11 mouse cellular contexts compared by ENCODE assay signal in the genomic region with DNA sequence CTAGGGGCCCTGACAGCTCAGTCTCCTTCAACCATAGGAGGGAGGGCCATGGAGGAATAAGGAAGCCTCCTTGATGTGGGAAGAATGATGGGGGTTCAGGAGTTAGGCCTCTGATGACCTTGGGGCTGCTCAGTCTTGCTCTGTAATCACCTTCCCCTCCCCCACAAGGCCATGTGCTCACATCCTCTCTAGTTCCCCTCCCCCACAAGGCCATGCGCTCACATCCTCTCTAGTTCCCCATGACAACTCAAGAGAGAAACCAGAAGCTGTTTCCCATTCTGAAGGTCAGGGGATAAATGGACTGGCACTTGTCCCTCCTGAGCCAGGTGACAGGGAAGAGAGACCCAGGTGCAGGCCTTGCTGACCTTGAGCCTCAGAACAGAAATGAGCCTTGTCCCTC.
DNase-seq lines count a peak whose midpoint lies in the region; ATAC-seq and TF ChIP-seq lines count a peak whose summit lies in the region.
"Had no signal": no experiment of that assay in that cellular context is flagged by ENCODE, and none has a peak within 500 bp of the region (broad histone marks: within the 10 kb centered on the region; RNA-seq: fewer than 3 reads in every experiment).

No protein-coding gene starts in this region.

- H3K36me3 ChIP-seq in hindbrain, embryonic 10.5 days = peaks cover 82% of the 10 kb centered on the region
- peaks cover 81% of the 10 kb centered on the region for H3K36me3 ChIP-seq in hindbrain, embryonic 13.5 days
- H3K36me3 ChIP-seq in spleen, adult 2 months (ENCODE audit: control insufficient read depth, insufficient read depth, low read length) = no peaks in the 10 kb centered on the region
- peaks cover 85% of the 10 kb centered on the region for H3K36me3 ChIP-seq in forebrain, embryonic 10.5 days (replicated peaks)
- H3K36me3 ChIP-seq: G1E had no signal

- DNase-seq in hindbrain, embryonic 10.5 days (ENCODE audit: low spot score) = no peak
- peak; percentile 5 to 34 for DNase-seq in spleen, adult 2 months (ENCODE audit: low read depth in 1 of 2, low spot score in 2 of 2)
- no peak for DNase-seq in spleen, adult 12 weeks (ENCODE audit: low spot score)
- DNase-seq in left cerebral cortex, adult 18-20 months (ENCODE audit: low spot score in 2 of 2) = no peak
- no peak for DNase-seq in forebrain, embryonic 10.5 days (ENCODE audit: extremely low spot score, low spot score)
- DNase-seq in ovary, adult 18-20 months (ENCODE audit: low spot score) = no peak

- peaks cover 5% of the 10 kb centered on the region; the same call in 1 of the 2 replicates for H3K4me1 ChIP-seq in hindbrain, embryonic 10.5 days (replicated peaks)
- peaks cover 14% of the 10 kb centered on the region; the same call in 1 of the 2 replicates for H3K4me1 ChIP-seq in hindbrain, embryonic 13.5 days (replicated peaks)
- peaks cover 9% of the 10 kb centered on the region; the same call in 1 of the 2 replicates for H3K4me1 ChIP-seq in spleen, adult 2 months (ENCODE audit: control insufficient read depth, insufficient read depth, insufficient read length)
- H3K4me1 ChIP-seq in forebrain, embryonic 10.5 days = no peaks in the 10 kb centered on the region

- no peak for TF ChIP-seq POLR2A in spleen, adult 2 months (IDR thresholded peaks at IDR 0.05; ENCODE audit: low read depth, low read length)

- no peak for ATAC-seq in hindbrain, embryonic 13.5 days (ENCODE audit: low FRiP score)
- peak; percentile 58; the same call in 1 of the 2 replicates for ATAC-seq in megakaryocyte, adult 5-6 weeks (ENCODE audit: poor library complexity, severe bottlenecking)

- H3K9me3 ChIP-seq in hindbrain, embryonic 10.5 days = no peaks in the 10 kb centered on the region
- H3K9me3 ChIP-seq in hindbrain, embryonic 13.5 days = no peaks in the 10 kb centered on the region
- no peaks in the 10 kb centered on the region for H3K9me3 ChIP-seq in forebrain, embryonic 10.5 days
- H3K9me3 ChIP-seq: limb, embryonic 12.5 days had no signal

- WGBS in hindbrain, embryonic 10.5 days = 85% methylated on average over 1 of the region's 1 CpGs
- WGBS in hindbrain, embryonic 13.5 days = 95% methylated on average over 1 of the region's 1 CpGs
- WGBS in spleen, adult 2 months = 23% methylated on average over 1 of the region's 1 CpGs
- 91% methylated on average over 1 of the region's 1 CpGs for WGBS in forebrain, embryonic 10.5 days

- H3K27me3 ChIP-seq in hindbrain, embryonic 10.5 days (ENCODE audit: insufficient read depth, poor library complexity, severe bottlenecking) = no peaks in the 10 kb centered on the region
- no peaks in the 10 kb centered on the region for H3K27me3 ChIP-seq in hindbrain, embryonic 13.5 days
- H3K27me3 ChIP-seq in spleen, adult 2 months (ENCODE audit: control insufficient read depth, insufficient read depth, low read length) = no peaks in the 10 kb centered on the region
- H3K27me3 ChIP-seq in forebrain, embryonic 10.5 days (ENCODE audit: poor library complexity, severe bottlenecking) = no peaks in the 10 kb centered on the region
- H3K27me3 ChIP-seq: limb, embryonic 12.5 days had no signal

- peak overlapping the region; percentile 35; the same call in 1 of the 2 replicates for H3K27ac ChIP-seq in hindbrain, embryonic 10.5 days
- no peak overlapping the region for H3K27ac ChIP-seq in hindbrain, embryonic 13.5 days
- H3K27ac ChIP-seq in spleen, adult 2 months (ENCODE audit: insufficient read depth, low read length) = no peak overlapping the region
- no peak overlapping the region for H3K27ac ChIP-seq in forebrain, embryonic 10.5 days
- H3K27ac ChIP-seq: kidney, postnatal 0 days; limb, embryonic 12.5 days had no signal

- no peak overlapping the region for H3K4me3 ChIP-seq in hindbrain, embryonic 10.5 days
- H3K4me3 ChIP-seq in hindbrain, embryonic 13.5 days = no peak overlapping the region
- no peak overlapping the region for H3K4me3 ChIP-seq in spleen, adult 2 months (ENCODE audit: extremely low read depth, insufficient read depth, insufficient read length)
- H3K4me3 ChIP-seq in forebrain, embryonic 10.5 days = no peak overlapping the region
- H3K4me3 ChIP-seq: limb, embryonic 12.5 days had no signal

- no peak overlapping the region for H3K9ac ChIP-seq in hindbrain, embryonic 13.5 days
- H3K9ac ChIP-seq: limb, embryonic 12.5 days had no signal

- no peak for TF ChIP-seq CTCF in spleen, adult 2 months (IDR thresholded peaks at IDR 0.05; ENCODE audit: extremely low read depth, insufficient read depth, insufficient read length, insufficient replicate concordance)

- no peak overlapping the region for H3K4me2 ChIP-seq in hindbrain, embryonic 13.5 days
- H3K4me2 ChIP-seq: limb, embryonic 12.5 days had no signal

Comparison
In these comparisons a context has a peak if more than half of its experiments do, and no peak if none do; other contexts are left out.
1. DNase-seq: peak in spleen, adult 2 months (2 of 2); none in hindbrain, embryonic 10.5 days (single experiment), spleen, adult 12 weeks (single experiment), left cerebral cortex, adult 18-20 months (0 of 2), forebrain, embryonic 10.5 days (single experiment) and ovary, adult 18-20 months (single experiment).